Mouse (Mus musculus) testis, adult 2 months (tissue): ENCODE measurements around the gene Rnd1. TPM values are rescaled to one million over a fixed set of nuclear protein-coding genes. Genes with fewer than 3 reads are reported as not detected.

Experiments used
- H3K27ac ChIP-seq: fragments of 200-500 bp; 2 replicates; pipeline ENCODE4 v1.5.1; 2012; ENCODE audit warnings: low read depth, low read length; ENCODE audit not compliant: control insufficient read depth, insufficient read depth
- H3K27me3 ChIP-seq: fragments of 200-500 bp; 2 replicates; pipeline ENCODE4 v1.6.1; 2012; ENCODE audit warnings: mild to moderate bottlenecking, low read length, moderate library complexity; ENCODE audit not compliant: control insufficient read depth, insufficient read depth
- H3K36me3 ChIP-seq: fragments of 200-500 bp; 2 replicates; pipeline ENCODE4 v1.6.1; 2012; ENCODE audit warnings: mild to moderate bottlenecking, low read length; ENCODE audit not compliant: control insufficient read depth, insufficient read depth
- H3K4me1 ChIP-seq: fragments of 200-500 bp; 2 replicates; pipeline ENCODE4 v1.6.1; 2012; ENCODE audit warnings: low read length; ENCODE audit not compliant: control insufficient read depth, insufficient read depth
- H3K4me3 ChIP-seq: fragments of 200-500 bp; 2 replicates; pipeline ENCODE4 v1.5.1; 2012; ENCODE audit warnings: low read depth, mild to moderate bottlenecking, low read length, moderate library complexity, mixed read lengths; ENCODE audit not compliant: control insufficient read depth
- CTCF ChIP-seq: fragments of 200-500 bp; IDR thresholded peaks from 2 replicates; pipeline ENCODE4 v1.5.1; 2012; ENCODE audit warnings: low read depth, mild to moderate bottlenecking, inconsistent platforms, low read length, moderate library complexity; ENCODE audit not compliant: control insufficient read depth, insufficient read depth, insufficient replicate concordance
- POLR2A ChIP-seq: fragments of 200-500 bp; IDR thresholded peaks from 2 replicates; pipeline ENCODE4 v1.6.1; 2012; ENCODE audit warnings: low read depth, mild to moderate bottlenecking, inconsistent platforms, low read length, moderate library complexity; ENCODE audit not compliant: control insufficient read depth
- polyA plus RNA-seq: library from polyadenylated mRNA; depleted of rRNA; stranded (reverse); fragments of >200 nt; gene quantifications from 2 replicates; pipeline ENCODE4 v1.2.3, GENCODE M21; 2012

Rnd1 gene
- polyA plus RNA-seq, 1 experiment: 0.32 TPM

DNA sequence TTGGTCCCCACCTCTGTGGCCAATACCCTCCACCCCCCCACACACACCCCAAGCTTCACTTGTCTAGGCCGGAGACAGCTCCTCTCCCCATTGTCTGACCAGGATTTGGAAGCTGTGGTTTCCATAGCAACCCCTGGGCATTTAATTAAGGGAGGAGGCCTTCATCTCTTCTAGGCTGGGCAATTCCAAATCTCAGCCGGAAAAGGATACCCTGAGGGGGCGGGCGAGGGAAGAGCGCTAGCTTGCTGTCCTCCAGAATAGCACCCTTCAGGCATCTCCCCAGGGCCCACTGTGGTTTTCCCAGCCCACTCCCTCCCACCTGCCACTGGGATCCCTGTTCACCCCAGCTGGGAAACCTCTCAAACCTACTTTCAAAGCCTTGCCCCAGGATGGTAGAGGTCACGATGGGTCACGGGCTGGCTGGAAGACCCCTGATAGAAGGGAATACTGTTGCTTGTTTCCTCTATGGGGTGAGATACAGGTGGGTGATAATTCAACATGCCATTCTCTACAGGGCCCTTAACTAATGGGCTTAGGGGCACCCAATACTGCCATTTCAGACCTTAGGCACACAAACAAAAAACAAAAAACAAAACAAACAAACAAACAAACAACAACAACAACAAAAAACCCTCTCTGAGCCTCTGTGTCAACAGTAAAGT, 14.4 kb upstream of the Rnd1 start:
- Histone ChIP-seq H3K27ac (no peak overlapping the region), H3K4me1 (peaks cover 12% of the 10 kb centered on the region), H3K27me3 (no peaks in the 10 kb centered on the region), H3K36me3 (no peaks in the 10 kb centered on the region), H3K4me3 (no peak overlapping the region)
- TF ChIP-seq POLR2A (no peak), CTCF (no peak)

DNA sequence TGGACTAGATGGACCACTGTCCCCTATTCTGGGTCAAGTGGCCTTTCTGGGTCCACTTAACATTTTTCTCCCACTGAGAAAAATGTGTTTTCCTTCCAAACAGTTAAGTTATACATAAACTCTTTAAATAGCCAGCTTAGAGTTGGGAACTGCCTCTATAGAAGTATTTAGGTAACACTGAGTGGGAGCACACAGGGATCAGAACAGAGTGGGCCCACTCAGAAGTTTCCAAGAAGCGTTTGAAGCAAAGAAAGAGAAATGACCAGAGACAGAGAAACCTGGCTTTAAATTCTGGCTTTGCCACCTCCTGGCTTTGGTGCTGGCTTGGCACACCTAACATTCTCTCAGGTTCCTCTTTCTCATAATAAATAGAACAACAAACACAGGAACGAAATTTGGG, 12.4 kb upstream of the Rnd1 start:
- Histone ChIP-seq H3K27me3 (no peaks in the 10 kb centered on the region), H3K4me3 (no peak overlapping the region), H3K4me1 (no peaks in the 10 kb centered on the region), H3K36me3 (no peaks in the 10 kb centered on the region), H3K27ac (no peak overlapping the region)
- TF ChIP-seq CTCF (no peak), POLR2A (no peak)

DNA sequence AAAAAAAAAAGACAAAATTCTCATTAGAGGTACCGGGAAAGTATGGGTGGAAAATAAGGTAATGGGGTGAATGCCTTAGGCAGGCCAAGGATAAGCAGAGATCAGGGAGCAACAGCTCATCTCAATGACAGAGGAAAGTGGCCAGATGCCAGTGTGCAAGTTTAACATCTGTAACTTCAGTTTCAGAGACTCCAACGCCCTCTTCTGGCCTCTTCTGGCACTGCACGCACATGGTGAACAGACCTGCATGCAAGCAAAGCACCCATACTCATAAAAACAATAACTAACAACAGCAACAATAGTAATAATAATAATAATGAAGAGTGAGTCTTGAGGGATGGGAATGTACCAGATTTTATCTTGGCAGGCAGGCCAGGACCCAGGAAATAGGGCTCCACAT, 8.7 kb upstream of the Rnd1 start:
- peak; percentile 56; the same call in 1 of the 2 replicates for TF ChIP-seq CTCF
- TF ChIP-seq POLR2A: no peak

GRCm38 (mm10) chr15:98683746-98684145, 6.5 kb upstream of the Rnd1 start:
- Histone ChIP-seq H3K27ac (no peak overlapping the region), H3K4me1 (no peaks in the 10 kb centered on the region), H3K4me3 (no peak overlapping the region), H3K27me3 (no peaks in the 10 kb centered on the region), H3K36me3 (no peaks in the 10 kb centered on the region)
- no peak for TF ChIP-seq POLR2A
- TF ChIP-seq CTCF: no peak

More for the DNA sequence above, 8.7 kb upstream of the Rnd1 start:
- Histone ChIP-seq H3K4me3 (no peak overlapping the region), H3K4me1 (no peaks in the 10 kb centered on the region), H3K27me3 (no peaks in the 10 kb centered on the region), H3K27ac (no peak overlapping the region), H3K36me3 (no peaks in the 10 kb centered on the region)

DNA sequence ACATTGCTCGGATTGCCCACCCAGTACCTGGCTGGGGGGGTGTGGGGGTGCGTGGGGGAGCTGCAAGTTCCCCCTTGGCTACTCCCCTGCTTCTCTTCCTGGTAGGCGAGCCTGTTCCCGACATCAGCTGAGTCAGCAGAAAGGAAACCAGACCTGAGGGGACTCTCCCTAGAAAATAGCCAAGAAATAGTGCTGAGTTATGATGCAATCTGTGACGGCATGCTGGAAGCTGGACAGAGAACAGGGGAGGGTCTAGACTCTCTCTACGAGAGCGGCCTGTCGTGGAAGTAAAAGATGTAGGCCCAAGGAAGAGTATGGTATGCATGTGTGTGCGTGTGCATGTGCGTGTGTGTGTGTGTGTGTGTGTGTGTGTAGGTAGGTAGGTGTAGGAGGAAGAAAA, 5.9 kb upstream of the Rnd1 start:
- Histone ChIP-seq H3K27me3 (no peaks in the 10 kb centered on the region), H3K27ac (no peak overlapping the region), H3K4me3 (no peak overlapping the region), H3K4me1 (no peaks in the 10 kb centered on the region), H3K36me3 (no peaks in the 10 kb centered on the region)
- no peak for TF ChIP-seq CTCF
- TF ChIP-seq POLR2A: no peak

DNA sequence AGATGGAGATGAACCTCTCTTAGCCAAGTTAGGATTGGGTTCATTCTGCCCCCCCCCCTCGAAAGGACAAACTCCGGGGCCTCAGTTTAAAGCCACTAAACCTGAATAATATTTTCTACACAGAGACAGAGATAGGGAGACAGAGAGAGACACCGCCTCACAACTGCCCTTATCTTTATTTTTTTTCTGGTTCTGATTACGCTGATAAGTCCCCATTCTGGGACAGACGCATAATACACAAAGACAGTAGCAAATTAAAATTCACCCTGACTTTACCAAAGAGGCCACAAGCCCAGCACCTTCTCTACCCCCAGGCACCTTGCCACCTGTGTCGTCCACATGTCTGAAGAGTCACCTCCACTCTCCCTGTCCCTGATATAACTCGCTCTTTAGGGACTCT, 4.4 kb upstream of the Rnd1 start:
- Histone ChIP-seq H3K36me3 (no peaks in the 10 kb centered on the region), H3K4me1 (peaks cover 4% of the 10 kb centered on the region), H3K4me3 (no peak overlapping the region), H3K27ac (no peak overlapping the region), H3K27me3 (no peaks in the 10 kb centered on the region)
- TF ChIP-seq POLR2A (no peak), CTCF (no peak)

- H3K4me3 ChIP-seq: no peak overlapping the region
- no peaks in the 10 kb centered on the region for H3K36me3 ChIP-seq
- no peak overlapping the region for H3K27ac ChIP-seq
- TF ChIP-seq CTCF: no peak
- no peak for TF ChIP-seq POLR2A
- H3K27me3 ChIP-seq: no peaks in the 10 kb centered on the region
- H3K4me1 ChIP-seq: peaks cover 6% of the 10 kb centered on the region
These were observed 3.4 kb upstream of the Rnd1 start for GRCm38 (mm10) chr15:98680660-98681059.
